Mouse (Mus musculus) midbrain, embryonic 13.5 days (tissue): ENCODE results near the gene Depp1. TPM values are rescaled to one million over a fixed set of nuclear protein-coding genes. Genes with fewer than 3 reads are reported as not detected.
A peak's percentile ranks its signal among the peaks of the same experiment; 100 is the strongest.
"Not testable (repeated sequence)": the region's sequence is repeated elsewhere in the genome, so short reads cannot be mapped to it uniquely, and the experiment has no call there.

Experiments used
- ATAC-seq: fragments of 200-750 bp; cut with Nextera tagmentation; 2 replicates; pipeline ENCODE4 v1.8.0; 2017; ENCODE audit warnings: mild to moderate bottlenecking, moderate TSS enrichment, moderate library complexity
- H3K27ac ChIP-seq: fragments of 300-500 bp; sonication (generic); 2 replicates; pipeline ENCODE4 v1.5.1; 2015; ENCODE audit warnings: inconsistent platforms, mild to moderate bottlenecking, moderate library complexity
- H3K27me3 ChIP-seq: fragments of 300-500 bp; sonication (generic); 2 replicates; pipeline ENCODE4 v1.6.1; 2015; ENCODE audit warnings: mild to moderate bottlenecking, inconsistent platforms
- H3K36me3 ChIP-seq: fragments of 300-500 bp; sonication (generic); 2 replicates; pipeline ENCODE4 v1.6.1; 2015; ENCODE audit warnings: mild to moderate bottlenecking, inconsistent platforms
- H3K4me1 ChIP-seq: fragments of 300-500 bp; sonication (generic); replicated peaks from 2 replicates; pipeline ENCODE4 v1.6.1; 2015; ENCODE audit warnings: inconsistent platforms
- H3K4me2 ChIP-seq: fragments of 300-500 bp; sonication (generic); replicated peaks from 2 replicates; pipeline ENCODE4 v1.6.1; 2015; ENCODE audit warnings: moderate library complexity, mild to moderate bottlenecking, inconsistent platforms
- H3K4me3 ChIP-seq: fragments of 300-500 bp; sonication (generic); replicated peaks from 2 replicates; pipeline ENCODE4 v1.5.1; 2015; ENCODE audit warnings: mild to moderate bottlenecking, inconsistent platforms
- H3K9ac ChIP-seq: fragments of 300-500 bp; sonication (generic); replicated peaks from 2 replicates; pipeline ENCODE4 v1.6.1; 2015; ENCODE audit warnings: mild to moderate bottlenecking, inconsistent platforms
- H3K9me3 ChIP-seq: fragments of 300-500 bp; sonication (generic); 2 replicates; pipeline ENCODE4 v1.6.1; 2016; ENCODE audit warnings: mild to moderate bottlenecking, inconsistent platforms
- WGBS: fragments of 180-500 bp; shearing (Covaris S2); methylation state at CpG from one replicate; pipeline ENCODE4 v1.1.7; 2015; 5-methylcytosine and 5-hydroxymethylcytosine counted together
- polyA plus RNA-seq: library from polyadenylated mRNA; unstranded; fragments of >200 nt; fragmentation: Nextera tagmentation; extraction: Ambion mirVana; gene quantifications from 2 replicates; pipeline ENCODE4 v1.2.1, GENCODE M21; 2015

Gene Depp1
- 5.0 and 6.0 TPM in 2 replicates for polyA plus RNA-seq

DNA sequence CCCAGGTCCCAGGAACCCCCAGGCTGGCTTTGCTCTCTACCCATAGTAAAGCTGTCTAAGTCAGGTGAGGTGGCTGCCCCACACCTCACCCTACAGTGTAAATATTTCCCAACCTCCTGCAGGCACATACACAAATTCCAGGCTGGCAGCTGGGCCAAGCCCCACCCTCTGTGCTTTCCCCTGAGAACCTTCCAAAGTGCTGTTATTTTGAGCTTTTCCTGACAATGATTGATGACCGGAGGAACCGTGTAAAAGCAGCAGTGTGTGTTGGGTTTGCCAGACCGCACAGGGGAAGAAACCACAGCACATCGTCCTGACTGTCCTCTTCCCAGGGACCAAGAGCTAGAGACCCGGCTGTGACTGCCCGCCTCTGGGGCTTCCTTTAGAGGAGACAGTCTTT, at the start of gene Depp1:
Gene Depp1, plus strand, starts transcription at position 204 of the 400 bp plus-strand sequence.
- Histone ChIP-seq H3K4me2 (no peak within 1 kb of the TSS), H3K36me3 (peaks cover 8% of the 10 kb centered on the region; the same call in 1 of the 2 replicates), H3K4me1 (no peaks in the 10 kb centered on the region), H3K9me3 (no peaks in the 10 kb centered on the region), H3K27ac (no peak within 1 kb of the TSS), H3K9ac (no peak within 1 kb of the TSS), H3K27me3 (no peaks in the 10 kb centered on the region), H3K4me3 (no peak within 1 kb of the TSS)
- WGBS: 87% methylated on average over 6 of the region's 6 CpGs
- ATAC-seq: no peak

- H3K4me3 ChIP-seq, H3K9ac ChIP-seq, H3K4me1 ChIP-seq, H3K9me3 ChIP-seq, H3K36me3 ChIP-seq, H3K4me2 ChIP-seq, H3K27ac ChIP-seq, ATAC-seq, H3K27me3 ChIP-seq: not testable (repeated sequence)
Observed at GRCm38 (mm10) chr6:116600969-116601368, 49.4 kb upstream of the Depp1 start.

DNA sequence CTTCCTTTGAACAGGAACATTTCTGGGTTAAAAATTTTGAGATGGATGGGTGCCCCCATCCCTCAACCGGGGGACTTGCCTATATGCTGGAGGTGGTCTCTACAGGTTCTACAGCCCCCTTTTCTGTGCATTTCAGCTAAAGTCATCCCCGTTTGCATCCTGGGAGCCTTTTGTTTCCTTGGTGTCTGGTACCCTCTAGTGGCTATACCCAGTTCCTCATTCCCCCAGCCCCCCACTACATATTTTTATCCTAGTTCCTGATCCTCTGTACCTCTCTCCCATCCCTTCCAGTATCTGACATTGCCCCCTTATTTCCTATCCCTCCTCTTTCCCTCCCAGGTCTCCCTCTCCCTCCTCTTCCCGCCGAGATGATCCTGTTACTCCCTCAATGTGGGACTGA, 43.2 kb upstream of the Depp1 start:
- Histone ChIP-seq H3K27ac (no peak overlapping the region), H3K4me1 (no peaks in the 10 kb centered on the region), H3K4me2 (no peak overlapping the region), H3K9ac (no peak overlapping the region), H3K4me3 (no peak overlapping the region), H3K9me3 (no peaks in the 10 kb centered on the region), H3K27me3 (no peaks in the 10 kb centered on the region), H3K36me3 (no peaks in the 10 kb centered on the region)
- 53% methylated on average over 4 of the region's 4 CpGs for WGBS
- no peak for ATAC-seq

GRCm38 (mm10) chr6:116615719-116616118, 34.7 kb upstream of the Depp1 start:
- H3K36me3 ChIP-seq: no peaks in the 10 kb centered on the region
- 90% methylated on average over 2 of the region's 2 CpGs for WGBS
- no peak for ATAC-seq
- no peak overlapping the region for H3K9ac ChIP-seq
- no peak overlapping the region for H3K4me2 ChIP-seq
- no peak overlapping the region for H3K27ac ChIP-seq
- H3K9me3 ChIP-seq: no peaks in the 10 kb centered on the region
- H3K4me1 ChIP-seq: no peaks in the 10 kb centered on the region
- no peak overlapping the region for H3K4me3 ChIP-seq
- H3K27me3 ChIP-seq: no peaks in the 10 kb centered on the region

DNA sequence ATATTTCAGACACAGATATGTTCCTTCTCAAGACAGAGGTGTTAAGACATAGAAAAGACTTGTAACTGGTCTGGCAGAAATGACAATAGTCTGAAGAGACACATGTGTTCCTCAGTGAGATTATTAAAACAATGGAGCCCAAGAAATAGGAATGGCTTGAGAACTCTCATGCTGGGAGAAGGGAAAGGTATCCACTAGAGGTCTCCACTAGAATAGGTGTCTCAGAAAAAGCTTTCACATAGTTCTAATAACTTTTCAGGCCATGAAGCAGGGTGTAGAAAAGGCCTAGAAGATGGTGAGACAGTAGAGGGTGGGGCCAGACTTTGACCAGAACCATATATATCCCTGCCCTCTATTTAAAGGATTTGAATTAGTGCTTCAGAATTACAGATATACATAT, 32.3 kb upstream of the Depp1 start:
- H3K4me2 ChIP-seq: no peak overlapping the region
- H3K4me1 ChIP-seq: no peaks in the 10 kb centered on the region
- ATAC-seq: no peak

GRCm38 (mm10) chr6:116621318-116622023, 28.9 kb upstream of the Depp1 start:
- Histone ChIP-seq H3K4me1 (peaks cover 8% of the 10 kb centered on the region; the same call in 1 of the 2 replicates), H3K9ac (no peak overlapping the region), H3K27me3 (no peaks in the 10 kb centered on the region), H3K9me3 (no peaks in the 10 kb centered on the region), H3K4me3 (no peak overlapping the region), H3K4me2 (no peak overlapping the region), H3K36me3 (peaks cover 12% of the 10 kb centered on the region), H3K27ac (no peak overlapping the region)
- no peak for ATAC-seq
- WGBS: 75% methylated on average over 8 of the region's 8 CpGs

More for the DNA sequence above, 32.3 kb upstream of the Depp1 start:
- no peaks in the 10 kb centered on the region for H3K9me3 ChIP-seq
- no peak overlapping the region for H3K4me3 ChIP-seq
- H3K27me3 ChIP-seq: no peaks in the 10 kb centered on the region
- H3K36me3 ChIP-seq: no peaks in the 10 kb centered on the region
- no peak overlapping the region for H3K27ac ChIP-seq
- no peak overlapping the region for H3K9ac ChIP-seq

DNA sequence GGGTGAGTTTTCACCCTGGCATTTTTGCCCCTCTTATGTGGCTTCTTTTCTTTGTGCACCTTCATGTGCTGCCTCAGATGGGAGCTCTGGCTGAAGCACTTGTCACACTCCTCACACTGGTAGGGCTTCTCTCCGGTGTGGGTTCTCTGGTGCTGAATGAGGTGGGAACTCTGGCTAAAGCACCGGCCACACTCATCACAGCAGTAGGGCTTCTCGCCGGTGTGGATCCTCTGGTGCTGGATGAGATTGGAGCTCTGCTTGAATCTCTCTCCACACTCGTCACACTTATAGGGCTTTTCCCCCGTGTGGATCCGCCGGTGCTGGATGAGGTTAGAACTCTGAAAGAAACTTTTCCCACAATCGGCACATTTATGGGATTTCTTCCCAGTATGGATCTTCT, 24.0 kb upstream of the Depp1 start:
- H3K27me3 ChIP-seq, H3K4me2 ChIP-seq, H3K27ac ChIP-seq, H3K9me3 ChIP-seq, H3K4me3 ChIP-seq, H3K9ac ChIP-seq, ATAC-seq: not testable (repeated sequence)
- 95% methylated on average over 9 of the region's 9 CpGs for WGBS
- H3K36me3 ChIP-seq: peaks cover 18% of the 10 kb centered on the region
- H3K4me1 ChIP-seq: peaks cover 26% of the 10 kb centered on the region

- 12% methylated on average over 9 of the region's 9 CpGs for WGBS
Observed at GRCm38 (mm10) chr6:116628095-116628494, 22.3 kb upstream of the Depp1 start.

DNA sequence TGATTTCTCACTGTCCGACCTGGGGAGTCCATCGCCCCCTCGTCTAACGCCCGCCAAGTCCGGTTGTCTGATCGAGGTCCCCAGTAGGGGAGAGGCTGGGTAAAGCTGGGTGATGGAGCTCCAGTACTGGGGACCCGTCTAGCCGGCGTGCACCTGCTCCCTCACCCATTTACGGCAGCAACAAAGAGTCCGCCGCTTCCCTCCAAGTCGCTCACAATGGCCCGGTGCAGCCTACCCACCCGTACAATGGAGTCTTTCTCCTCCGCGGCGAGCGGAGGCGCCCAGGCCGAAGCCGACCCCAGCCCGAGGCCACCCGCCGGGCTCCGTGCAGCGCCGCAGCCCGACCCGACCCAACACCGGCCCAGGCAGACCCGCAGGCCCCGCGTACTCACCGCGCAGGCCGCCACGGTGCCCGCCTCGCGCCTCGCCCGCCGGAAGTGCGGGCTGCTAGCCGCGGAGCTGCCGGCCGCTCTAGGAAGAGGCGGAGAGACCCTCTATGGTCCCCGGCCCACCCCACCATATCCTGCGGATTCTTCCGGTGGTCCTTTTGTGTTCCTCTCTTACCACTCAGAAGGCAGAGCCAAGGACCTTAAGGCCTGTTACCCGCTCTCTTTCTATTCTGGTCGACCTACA, 21.8 kb upstream of the Depp1 start, which contains the start of gene Zfp422:
Gene Zfp422, minus strand, starts transcription at position 461 of the 633 bp plus-strand sequence.
- H3K36me3 ChIP-seq: peaks cover 18% of the 10 kb centered on the region
- peak; percentile 97 for ATAC-seq
- peak within 1 kb of the TSS; percentile 87 for H3K4me3 ChIP-seq
- H3K27me3 ChIP-seq: no peaks in the 10 kb centered on the region
- H3K4me1 ChIP-seq: peaks cover 26% of the 10 kb centered on the region
- WGBS: under 1% methylated on average over 56 of the region's 56 CpGs
- H3K4me2 ChIP-seq: peak within 1 kb of the TSS; percentile 74
- no peaks in the 10 kb centered on the region for H3K9me3 ChIP-seq
- H3K9ac ChIP-seq: peak within 1 kb of the TSS; percentile 98
- H3K27ac ChIP-seq: peak within 1 kb of the TSS; percentile 96

More at GRCm38 (mm10) chr6:116628095-116628494, 22.3 kb upstream of the Depp1 start:
- Histone ChIP-seq H3K27me3 (no peaks in the 10 kb centered on the region), H3K4me2 (peak overlapping the region; percentile 74), H3K4me3 (peak overlapping the region; percentile 87), H3K4me1 (peaks cover 26% of the 10 kb centered on the region), H3K9ac (peak overlapping the region; percentile 98), H3K36me3 (peaks cover 18% of the 10 kb centered on the region), H3K27ac (peak overlapping the region; percentile 96), H3K9me3 (no peaks in the 10 kb centered on the region)
- ATAC-seq: no peak

- Histone ChIP-seq H3K4me1 (peaks cover 26% of the 10 kb centered on the region), H3K9me3 (no peaks in the 10 kb centered on the region), H3K4me3 (no peak overlapping the region), H3K27me3 (no peaks in the 10 kb centered on the region), H3K4me2 (no peak overlapping the region), H3K9ac (no peak overlapping the region), H3K36me3 (peaks cover 17% of the 10 kb centered on the region), H3K27ac (no peak overlapping the region)
- ATAC-seq: no peak
- whole genome bisulfite sequencing: 90% methylated on average over 10 of the region's 10 CpGs
Observed at GRCm38 (mm10) chr6:116629766-116630165, 20.6 kb upstream of the Depp1 start.

- Histone ChIP-seq H3K36me3 (peaks cover 3% of the 10 kb centered on the region; the same call in 1 of the 2 replicates), H3K27me3 (no peaks in the 10 kb centered on the region), H3K4me1 (peaks cover 16% of the 10 kb centered on the region), H3K9me3 (no peaks in the 10 kb centered on the region), H3K9ac (no peak overlapping the region), H3K4me3 (no peak overlapping the region), H3K27ac (no peak overlapping the region), H3K4me2 (no peak overlapping the region)
- WGBS: 47% methylated on average over 1 of the region's 1 CpGs
- ATAC-seq: no peak
Observed at GRCm38 (mm10) chr6:116632129-116632528, 18.3 kb upstream of the Depp1 start.
